Mouse (Mus musculus) liver, embryonic 16.5 days (tissue): Measurements from ENCODE around the gene Pim3. TPM values are rescaled to one million over a fixed set of nuclear protein-coding genes. Genes with fewer than 3 reads are reported as not detected.

Experiments
- polyA plus RNA-seq: library from polyadenylated mRNA; unstranded; fragments of >200 nt; fragmentation: Nextera tagmentation; extraction: Ambion mirVana; gene quantifications from 2 replicates; pipeline ENCODE4 v1.2.1, GENCODE M21; 2015

Pim3 gene
- polyA plus RNA-seq, 1 experiment from 2014 or later = 33.8 TPM

Other genes with a start within 250 kb of the Pim3 start
- 6.1 and 7.0 TPM in 2 replicates for gene Brd1, start 128.0 kb upstream of the Pim3 start, polyA plus RNA-seq
- gene Zbed4, start 110.5 kb upstream of the Pim3 start, polyA plus RNA-seq = 10.0 and 10.2 TPM in 2 replicates
- 5.5 and 6.0 TPM in 2 replicates for gene Alg12, start 42.9 kb upstream of the Pim3 start, polyA plus RNA-seq
- gene Creld2, start 42.5 kb upstream of the Pim3 start, polyA plus RNA-seq = 39.7 TPM in 2 replicates
- gene Ttll8, start 92.2 kb downstream of the Pim3 start, polyA plus RNA-seq = not detected in 2 replicates
- 0.02 TPM in 1 of 2 replicates, not detected in the other for gene Mlc1, start 116.8 kb downstream of the Pim3 start, polyA plus RNA-seq
- gene Mov10l1, start 120.7 kb downstream of the Pim3 start, polyA plus RNA-seq = not detected in 2 replicates
- not detected in 2 replicates for gene Panx2, start 197.5 kb downstream of the Pim3 start, polyA plus RNA-seq
- 19.6 and 21.4 TPM in 2 replicates for gene Trabd, start 212.9 kb downstream of the Pim3 start, polyA plus RNA-seq
- 7.8 and 9.1 TPM in 2 replicates for gene Selenoo, start 226.9 kb downstream of the Pim3 start, polyA plus RNA-seq